Mouse (Mus musculus) thymus, adult 2 months (tissue): Measurements from ENCODE around the gene Kcnmb4.

Source experiments
- CTCF ChIP-seq: fragments of 200-500 bp; IDR thresholded peaks from 2 replicates; pipeline ENCODE4 v1.5.1; 2012; ENCODE audit warnings: mild to moderate bottlenecking, control low read depth, low read length, moderate library complexity, borderline replicate concordance; ENCODE audit not compliant: control insufficient read depth, poor library complexity, insufficient read depth; ENCODE audit errors: extremely low read depth
- POLR2A ChIP-seq: fragments of 200-500 bp; IDR thresholded peaks from 2 replicates; pipeline ENCODE4 v1.6.1; 2012; ENCODE audit warnings: mild to moderate bottlenecking, low read length, control low read depth, moderate library complexity; ENCODE audit not compliant: control insufficient read depth, poor library complexity, insufficient read depth; ENCODE audit errors: extremely low read depth

DNA sequence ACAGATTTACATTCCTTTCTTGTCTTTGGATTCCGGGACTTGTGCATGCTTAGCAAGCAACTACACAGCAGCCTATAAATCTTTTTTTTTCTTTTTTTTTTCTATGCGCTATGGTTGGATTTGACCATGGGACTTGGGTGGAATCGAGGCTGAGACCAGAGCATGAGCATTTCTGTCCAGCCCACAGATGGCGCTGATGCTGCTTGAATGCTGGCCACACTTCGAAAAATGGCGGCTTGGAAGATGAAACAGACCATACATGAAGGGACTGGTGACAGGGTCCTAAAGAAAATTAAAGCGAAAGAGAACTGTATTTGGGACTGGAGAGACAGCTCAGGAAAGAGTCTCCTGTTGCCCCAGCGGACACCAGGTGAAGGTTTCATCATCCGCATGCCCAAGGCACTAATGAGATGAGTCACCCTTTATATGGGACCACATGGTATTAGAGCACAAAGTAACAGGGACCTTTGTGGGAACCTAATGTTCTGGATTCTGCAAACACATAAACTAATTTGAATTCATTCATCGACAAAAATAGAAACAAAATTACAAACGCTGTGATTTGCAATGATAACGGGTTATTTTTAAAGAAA is 9.8 kb downstream of the Kcnmb4 start:
- no peak for TF ChIP-seq CTCF
- TF ChIP-seq POLR2A, result no peak
